Mouse (Mus musculus) CH12.LX (cell line): ENCODE measurements around the gene Musk.

Experiments
- CTCF ChIP-seq, 2 experiments: IDR thresholded peaks in 1 of 2; conservative IDR thresholded peaks in 1 of 2; 2 replicates each; pipeline ENCODE4 v1.5.1; 2011 to 2012; ENCODE audit warnings: low read depth in 2 of 2, low read length in 2 of 2, improper control_type of control experiment in 1 of 2, inconsistent platforms in 1 of 2, mild to moderate bottlenecking in 1 of 2, moderate library complexity in 1 of 2
- EP300 ChIP-seq: IDR thresholded peaks from 2 replicates; pipeline ENCODE4 v1.6.1; 2011; ENCODE audit warnings: low read length, improper control_type of control experiment
- POLR2A ChIP-seq: IDR thresholded peaks from 2 replicates; pipeline ENCODE4 v1.6.1; 2011; ENCODE audit warnings: low read depth, mild to moderate bottlenecking, improper control_type of control experiment, low read length
- TCF12 ChIP-seq: IDR thresholded peaks from 2 replicates; pipeline ENCODE4 v1.6.1; 2014; ENCODE audit warnings: low read depth, mild to moderate bottlenecking, inconsistent platforms, low read length, improper control_type of control experiment
- ZNF384 ChIP-seq: IDR thresholded peaks from 2 replicates; pipeline ENCODE4 v1.6.1; 2012; ENCODE audit warnings: low read depth, low read length, improper control_type of control experiment, inconsistent platforms

DNA sequence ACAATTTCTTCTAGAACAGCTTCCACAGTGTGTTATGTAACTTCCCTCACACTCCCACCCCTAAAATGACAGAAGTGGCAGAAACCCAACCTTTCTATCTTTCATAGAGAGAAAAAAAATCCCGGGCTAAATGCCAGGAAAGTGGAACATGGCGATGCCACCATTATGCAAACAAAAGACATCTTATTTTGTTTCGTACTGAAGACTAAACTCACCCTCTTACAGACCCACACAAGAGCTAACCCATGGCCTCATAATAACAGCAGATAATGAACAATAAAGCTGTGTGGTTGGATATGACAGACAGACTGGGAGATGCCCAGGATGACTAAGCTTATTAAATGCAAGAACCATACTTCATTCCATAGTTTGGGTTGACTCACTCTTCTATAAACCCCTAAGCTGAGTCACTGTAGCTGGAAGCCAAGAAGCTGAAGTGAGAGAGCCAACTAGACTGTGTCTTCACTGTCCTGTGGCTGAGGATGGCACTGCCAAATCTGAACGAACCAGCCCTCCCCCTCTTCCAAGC is 116.3 kb downstream of the Musk start:
- TF ChIP-seq POLR2A (no peak), CTCF (conservative IDR thresholded peaks at IDR 0.05 in 1 of 2, IDR thresholded peaks at IDR 0.05 in 1 of 2; ENCODE audit: low read depth in 2 of 2, low read length in 2 of 2) (no peak), ZNF384 (no peak), TCF12 (no peak), EP300 (no peak)
